Mouse (Mus musculus) hindbrain, postnatal 0 days (tissue): Measurements from ENCODE around the gene Gm884. TPM values are rescaled to one million over a fixed set of nuclear protein-coding genes. Genes with fewer than 3 reads are reported as not detected.

Source experiments
- ATAC-seq: fragments of 200-750 bp; cut with Nextera tagmentation; 2 replicates; pipeline ENCODE4 v1.8.0; 2017; ENCODE audit warnings: mild to moderate bottlenecking, moderate TSS enrichment, moderate library complexity
- DNase-seq: peaks from one replicate; pipeline ENCODE4 v3.0.0-alpha.2; 2015; ENCODE audit warnings: low spot score
- H3K27ac ChIP-seq: fragments of 300-500 bp; sonication (generic); 2 replicates; pipeline ENCODE4 v1.5.1; 2014; ENCODE audit warnings: mild to moderate bottlenecking
- H3K27me3 ChIP-seq: fragments of 300-500 bp; sonication (generic); 2 replicates; pipeline ENCODE4 v1.6.1; 2014; ENCODE audit warnings: low read length, mixed read lengths; ENCODE audit not compliant: insufficient read depth
- H3K36me3 ChIP-seq: fragments of 300-500 bp; sonication (generic); 2 replicates; pipeline ENCODE4 v1.6.1; 2014; ENCODE audit warnings: low read length, mixed read lengths; ENCODE audit not compliant: insufficient read depth
- H3K4me1 ChIP-seq: fragments of 300-500 bp; sonication (generic); 2 replicates; pipeline ENCODE4 v1.6.1; 2014; ENCODE audit warnings: antibody characterized with exemption, low read length, mixed read lengths; ENCODE audit not compliant: insufficient read depth
- H3K4me2 ChIP-seq: fragments of 300-500 bp; sonication (generic); 2 replicates; pipeline ENCODE4 v1.6.1; 2014; ENCODE audit warnings: low read depth, mild to moderate bottlenecking, low read length, moderate library complexity, mixed read lengths
- H3K4me3 ChIP-seq: fragments of 300-500 bp; sonication (generic); 2 replicates; pipeline ENCODE4 v1.5.1; 2014; ENCODE audit warnings: low read length
- H3K9ac ChIP-seq: fragments of 300-500 bp; sonication (generic); replicated peaks from 2 replicates; pipeline ENCODE4 v1.6.1; 2014; ENCODE audit warnings: mild to moderate bottlenecking, low read length, moderate library complexity, mixed read lengths
- H3K9me3 ChIP-seq: fragments of 300-500 bp; sonication (generic); 2 replicates; pipeline ENCODE4 v1.6.1; 2016; ENCODE audit warnings: low read length, mixed read lengths
- CTCF ChIP-seq: IDR thresholded peaks from 2 replicates; pipeline ENCODE4 v1.5.1; 2016; ENCODE audit warnings: antibody characterized with exemption, control low read depth, low read depth
- WGBS: fragments of 180-500 bp; shearing (Covaris S2); extraction: QIAGEN DNeasy Blood & Tissue Kit; methylation state at CpG from one replicate; pipeline ENCODE4 v1.1.7; 2014; 5-methylcytosine and 5-hydroxymethylcytosine counted together
- polyA plus RNA-seq: library from polyadenylated mRNA; unstranded; fragments of >200 nt; fragmentation: Nextera tagmentation; extraction: Ambion mirVana; gene quantifications from 2 replicates; pipeline ENCODE4 v1.2.1, GENCODE M21; 2015
- total RNA-seq: library from RNA; depleted of rRNA; stranded (reverse); fragments of >200 nt; gene quantifications from 2 replicates; pipeline ENCODE4 v1.2.3, GENCODE M21; 2014; rRNA removed

Gene Gm884
- total RNA-seq (not detected in 2 replicates), polyA plus RNA-seq (0.03 TPM in 1 of 2 replicates, not detected in the other)

DNA sequence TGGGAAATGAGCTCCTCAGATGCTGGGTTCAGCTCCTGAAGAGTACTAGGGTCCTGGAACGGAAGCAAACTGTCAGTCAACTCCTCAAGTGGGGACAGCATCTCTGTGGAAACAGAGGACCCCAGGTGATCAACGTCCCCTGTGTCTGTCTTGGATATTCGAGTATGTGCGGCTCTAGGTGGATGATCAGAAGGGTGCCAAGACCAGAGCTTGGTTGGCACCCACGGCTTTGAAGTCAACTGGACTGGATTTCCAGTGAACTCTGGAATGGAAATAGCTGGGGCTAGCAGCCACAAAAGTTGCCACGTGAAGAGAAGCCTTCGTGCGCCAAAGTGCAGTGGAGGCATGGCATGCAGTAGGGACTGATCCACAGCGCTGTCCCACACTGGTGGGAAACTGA lies at the start of gene Gm884:
TSS of gene Gm884 (minus strand) at position 101 of the 400 bp plus-strand sequence.
- Histone ChIP-seq H3K9me3 (no peaks in the 10 kb centered on the region), H3K4me1 (no peaks in the 10 kb centered on the region), H3K9ac (no peak within 1 kb of the TSS), H3K27me3 (no peaks in the 10 kb centered on the region), H3K36me3 (no peaks in the 10 kb centered on the region), H3K4me2 (no peak within 1 kb of the TSS), H3K27ac (no peak within 1 kb of the TSS), H3K4me3 (no peak within 1 kb of the TSS)
- DNase-seq: no peak
- 85% methylated on average over 9 of the region's 9 CpGs for WGBS
- no peak for ATAC-seq
- TF ChIP-seq CTCF: no peak

DNA sequence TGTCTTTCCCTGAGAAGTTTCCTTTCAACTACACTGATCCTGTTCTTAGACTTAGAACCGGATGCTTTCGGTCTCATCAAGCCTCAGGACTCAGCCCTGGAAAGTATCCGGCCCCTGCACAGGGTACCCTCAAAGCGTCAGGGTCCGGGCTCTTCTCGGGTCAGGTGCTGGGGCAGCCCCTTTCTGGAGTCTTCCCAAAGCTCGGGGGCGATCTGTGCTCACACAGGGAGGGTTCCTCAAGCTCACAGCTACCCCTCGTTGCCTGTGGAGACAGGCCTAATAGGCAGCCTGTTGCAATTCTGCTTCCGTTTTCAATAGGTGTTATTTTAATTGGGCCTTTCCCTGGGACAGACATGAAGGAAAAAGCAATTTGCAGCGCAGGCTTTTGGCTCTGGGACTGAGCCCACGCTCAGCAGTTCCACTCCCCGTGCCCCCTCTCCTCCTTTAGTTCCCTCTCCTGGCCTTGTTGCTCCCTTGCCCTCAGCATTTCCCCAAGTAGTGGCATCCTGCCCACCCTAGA lies 46.0 kb upstream of the Gm884 start:
- H3K4me2 ChIP-seq: no peak overlapping the region
- no peak overlapping the region for H3K4me3 ChIP-seq
- H3K9ac ChIP-seq: no peak overlapping the region
- WGBS: 31% methylated on average over 13 of the region's 13 CpGs
- peaks cover 20% of the 10 kb centered on the region for H3K4me1 ChIP-seq
- no peaks in the 10 kb centered on the region for H3K27me3 ChIP-seq
- H3K36me3 ChIP-seq: no peaks in the 10 kb centered on the region
- ATAC-seq: peak; percentile 39; the same call in 1 of the 2 replicates
- H3K9me3 ChIP-seq: no peaks in the 10 kb centered on the region
- DNase-seq: no peak
- no peak for TF ChIP-seq CTCF
- H3K27ac ChIP-seq: 0 out of 2 replicates have a peak overlapping the region, but pooled peaks have one; percentile 1

DNA sequence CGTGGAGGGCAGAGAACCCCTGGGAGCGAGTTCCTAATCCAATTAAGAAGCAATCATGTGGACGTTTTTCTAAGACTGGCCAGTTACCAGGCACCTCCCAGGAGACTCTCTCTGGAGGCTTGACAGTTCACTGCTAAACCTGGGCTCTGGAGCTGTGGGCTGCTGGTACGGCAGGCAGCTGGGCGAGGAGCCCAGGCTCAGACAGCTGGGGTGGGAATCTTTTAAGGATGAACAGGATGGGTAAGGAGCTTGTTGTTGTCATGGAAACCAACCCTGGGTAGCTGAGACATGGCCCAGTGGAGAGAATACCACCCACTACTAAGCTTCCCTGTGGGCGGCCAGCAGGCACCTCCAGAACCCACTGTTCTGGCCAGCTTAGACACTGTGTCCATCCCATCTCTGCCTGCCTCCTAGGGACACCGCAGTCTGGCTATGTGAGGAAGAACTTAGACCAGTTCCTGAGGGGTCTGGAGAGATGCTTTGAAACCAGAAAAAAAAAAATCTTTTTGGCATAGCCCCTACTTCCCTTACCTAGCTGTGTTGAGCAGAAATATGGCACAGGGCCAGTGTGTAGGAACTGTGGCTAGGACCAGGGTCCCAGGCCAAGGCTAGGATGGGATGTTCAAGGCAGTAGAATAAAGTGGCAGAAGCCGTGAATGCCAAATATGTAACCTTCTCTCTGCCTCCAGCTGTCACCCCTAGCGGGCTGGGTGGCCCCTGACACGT lies 45.4 kb upstream of the Gm884 start:
- Histone ChIP-seq H3K4me3 (no peak overlapping the region), H3K36me3 (no peaks in the 10 kb centered on the region), H3K27ac (0 out of 2 replicates have a peak overlapping the region, but pooled peaks have one; percentile 51), H3K27me3 (no peaks in the 10 kb centered on the region), H3K4me2 (0 out of 2 replicates have a peak overlapping the region, but pooled peaks have one; percentile 7), H3K4me1 (peaks cover 20% of the 10 kb centered on the region), H3K9ac (no peak overlapping the region), H3K9me3 (no peaks in the 10 kb centered on the region)
- no peak for TF ChIP-seq CTCF
- ATAC-seq (peak; percentile 90), DNase-seq (peak; percentile 86)
- 15% methylated on average over 10 of the region's 10 CpGs for WGBS

DNA sequence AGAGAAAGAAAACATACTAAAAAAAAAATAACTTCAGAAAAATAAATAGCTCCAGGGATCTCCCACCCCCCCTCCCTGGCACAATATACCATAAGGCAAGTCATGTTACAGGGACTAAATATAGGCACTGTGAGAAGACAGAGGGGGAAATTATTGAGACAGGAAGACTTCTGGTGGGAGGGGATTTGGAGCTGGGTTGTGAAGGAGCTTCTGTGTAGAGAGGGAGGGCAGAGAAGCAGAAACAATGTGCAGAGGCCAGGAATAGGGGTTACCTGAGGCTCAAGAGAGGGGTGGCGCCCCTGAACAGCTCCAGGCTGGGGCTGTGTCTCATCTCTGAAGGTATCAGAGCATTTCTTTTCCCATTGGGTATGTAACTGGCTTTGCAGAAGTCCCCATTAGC lies 44.8 kb upstream of the Gm884 start:
- DNase-seq (no peak), ATAC-seq (no peak; the same call in 1 of the 2 replicates)

DNA sequence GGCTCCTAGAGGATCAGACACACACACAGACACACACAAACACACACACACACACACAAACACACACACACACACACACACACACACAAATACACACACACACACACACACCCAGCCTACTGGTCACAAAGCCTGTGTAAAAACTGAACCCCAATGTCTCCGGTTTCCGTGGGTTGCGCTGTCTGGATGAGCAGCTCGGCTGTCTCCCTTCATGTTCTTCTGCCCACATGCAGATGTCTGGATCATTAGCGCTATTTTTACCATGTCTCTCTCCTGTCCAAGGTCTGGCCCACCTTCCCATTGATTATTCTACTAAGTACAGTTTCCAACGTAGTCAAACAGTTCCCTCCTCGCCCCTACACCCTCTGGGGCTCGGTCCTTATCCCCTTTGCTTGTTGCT lies 42.2 kb upstream of the Gm884 start:
- no peaks in the 10 kb centered on the region for H3K36me3 ChIP-seq
- H3K27ac ChIP-seq: no peak overlapping the region
- H3K4me2 ChIP-seq: no peak overlapping the region
- H3K9me3 ChIP-seq: no peaks in the 10 kb centered on the region
- TF ChIP-seq CTCF: no peak
- no peak overlapping the region for H3K9ac ChIP-seq
- no peaks in the 10 kb centered on the region for H3K27me3 ChIP-seq
- WGBS: 85% methylated on average over 8 of the region's 8 CpGs
- DNase-seq (no peak), ATAC-seq (no peak)
- H3K4me3 ChIP-seq: no peak overlapping the region
- H3K4me1 ChIP-seq: peaks cover 20% of the 10 kb centered on the region

More for the DNA sequence above, 44.8 kb upstream of the Gm884 start:
- H3K4me2 ChIP-seq: 0 out of 2 replicates have a peak overlapping the region, but pooled peaks have one; percentile 7
- H3K9me3 ChIP-seq: no peaks in the 10 kb centered on the region
- WGBS: 36% methylated on average over 1 of the region's 1 CpGs
- H3K36me3 ChIP-seq: no peaks in the 10 kb centered on the region
- TF ChIP-seq CTCF: no peak
- H3K4me3 ChIP-seq: no peak overlapping the region
- no peak overlapping the region for H3K9ac ChIP-seq
- H3K27me3 ChIP-seq: no peaks in the 10 kb centered on the region
- H3K27ac ChIP-seq: peak overlapping the region; percentile 51; the same call in 1 of the 2 replicates
- peaks cover 20% of the 10 kb centered on the region for H3K4me1 ChIP-seq

DNA sequence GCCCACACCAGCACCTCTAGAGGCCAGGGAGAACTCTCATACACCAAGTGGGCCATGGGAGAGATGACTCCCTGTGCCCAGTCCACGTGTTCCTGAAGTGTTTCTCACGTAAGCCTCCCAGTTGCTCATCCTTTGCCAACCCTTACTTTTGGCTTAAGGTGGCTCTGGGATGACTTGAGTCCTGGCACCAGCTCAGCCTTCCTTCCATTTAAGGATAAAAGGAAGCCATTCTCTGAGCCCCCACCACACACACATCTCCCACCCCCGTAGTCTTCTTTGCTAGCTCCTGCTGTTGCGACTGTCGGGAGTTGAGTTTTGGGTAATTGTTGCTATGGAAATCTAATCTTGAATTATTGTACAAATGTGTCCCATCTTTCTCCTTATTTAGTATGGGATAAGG lies 41.6 kb upstream of the Gm884 start:
- WGBS: 55% methylated on average over 5 of the region's 5 CpGs
- DNase-seq: no peak
- no peak for TF ChIP-seq CTCF

DNA sequence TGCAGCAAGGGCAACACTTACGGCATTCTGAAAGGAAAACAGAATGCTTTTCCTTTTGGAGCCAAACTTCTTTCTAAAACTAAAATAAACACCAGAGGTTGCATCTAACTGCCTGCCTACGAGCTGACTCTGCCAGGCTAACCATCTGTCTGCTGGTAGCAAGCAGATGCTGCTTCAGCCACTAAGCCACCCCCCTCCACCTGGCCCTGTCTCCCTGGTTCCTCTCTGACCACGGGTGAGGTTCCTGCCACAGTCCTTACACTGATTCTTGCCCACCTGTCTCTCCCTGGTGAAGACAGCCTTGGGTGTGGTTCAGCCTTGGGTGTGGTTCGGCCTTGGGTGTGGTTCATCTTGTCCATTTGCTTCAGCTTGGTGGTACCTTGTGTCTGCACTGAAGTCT lies 40.9 kb upstream of the Gm884 start:
- ATAC-seq (no peak), DNase-seq (peak; percentile 54)
- Histone ChIP-seq H3K27ac (no peak overlapping the region), H3K36me3 (no peaks in the 10 kb centered on the region), H3K4me2 (no peak overlapping the region), H3K4me1 (peaks cover 13% of the 10 kb centered on the region), H3K4me3 (no peak overlapping the region), H3K9ac (no peak overlapping the region), H3K27me3 (no peaks in the 10 kb centered on the region), H3K9me3 (no peaks in the 10 kb centered on the region)
- TF ChIP-seq CTCF: no peak
- WGBS: 43% methylated on average over 4 of the region's 4 CpGs

More for the DNA sequence above, 41.6 kb upstream of the Gm884 start:
- Histone ChIP-seq H3K27me3 (no peaks in the 10 kb centered on the region), H3K9ac (no peak overlapping the region), H3K4me3 (no peak overlapping the region), H3K4me1 (peaks cover 20% of the 10 kb centered on the region), H3K4me2 (no peak overlapping the region), H3K27ac (no peak overlapping the region), H3K9me3 (no peaks in the 10 kb centered on the region), H3K36me3 (no peaks in the 10 kb centered on the region)
- no peak for ATAC-seq
